Comparison of ENCODE assay signal across 29 mouse cellular contexts in the genomic region with DNA sequence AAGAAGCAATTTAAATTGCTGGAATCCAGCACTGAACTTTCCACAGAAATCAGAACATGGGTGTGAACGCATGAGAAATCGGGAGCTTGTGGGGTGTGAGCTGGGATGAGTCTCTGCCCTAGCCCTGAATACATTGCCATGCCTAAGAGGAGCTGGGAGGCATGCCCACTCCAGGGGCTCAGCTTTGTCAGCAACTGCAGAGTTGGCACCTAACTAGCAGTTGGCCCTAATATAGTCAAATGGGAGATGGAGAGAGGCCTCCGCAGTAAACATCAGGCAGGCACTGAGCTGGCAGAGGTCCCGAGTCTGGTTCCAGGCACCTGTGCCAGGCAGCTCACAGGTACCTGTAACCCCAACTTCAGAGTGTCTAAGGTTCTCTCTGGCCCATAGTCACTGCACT.
DNase-seq lines count a peak whose midpoint lies in the region; ATAC-seq lines count a peak whose summit lies in the region.
"Had no signal": no experiment of that assay in that cellular context is flagged by ENCODE, and none has a peak within 500 bp of the region (broad histone marks: within the 10 kb centered on the region; RNA-seq: fewer than 3 reads in every experiment).

No protein-coding gene starts in this region.

- no peaks in the 10 kb centered on the region for H3K9me3 ChIP-seq in forebrain, embryonic 14.5 days (replicated peaks; ENCODE audit: control insufficient read depth, low read length)
- H3K9me3 ChIP-seq in forebrain, embryonic 15.5 days, result no peaks in the 10 kb centered on the region
- no peaks in the 10 kb centered on the region for H3K9me3 ChIP-seq in hindbrain, embryonic 16.5 days (ENCODE audit: control insufficient read depth, low read length)
- no peaks in the 10 kb centered on the region for H3K9me3 ChIP-seq in hindbrain, embryonic 12.5 days (replicated peaks)
- no peaks in the 10 kb centered on the region for H3K9me3 ChIP-seq in midbrain, embryonic 16.5 days (replicated peaks; ENCODE audit: control insufficient read depth, low read length, poor library complexity, severe bottlenecking)
- H3K9me3 ChIP-seq in midbrain, embryonic 13.5 days, result no peaks in the 10 kb centered on the region
- H3K9me3 ChIP-seq: embryonic facial prominence, embryonic 10.5 days; embryonic facial prominence, embryonic 15.5 days; heart, embryonic 15.5 days; hindbrain, embryonic 15.5 days; intestine, embryonic 15.5 days; limb, embryonic 13.5 days; lung, embryonic 15.5 days; midbrain, embryonic 10.5 days had no signal

- H3K36me3 ChIP-seq in forebrain, embryonic 14.5 days (ENCODE audit: control insufficient read depth, insufficient read depth, low read length), result no peaks in the 10 kb centered on the region
- no peaks in the 10 kb centered on the region for H3K36me3 ChIP-seq in forebrain, embryonic 15.5 days
- no peaks in the 10 kb centered on the region for H3K36me3 ChIP-seq in hindbrain, embryonic 16.5 days (ENCODE audit: control insufficient read depth, insufficient read depth, low read length)
- no peaks in the 10 kb centered on the region for H3K36me3 ChIP-seq in hindbrain, embryonic 12.5 days
- no peaks in the 10 kb centered on the region for H3K36me3 ChIP-seq in midbrain, embryonic 16.5 days (ENCODE audit: control insufficient read depth, insufficient read depth, low read length)
- no peaks in the 10 kb centered on the region for H3K36me3 ChIP-seq in midbrain, embryonic 13.5 days
- H3K36me3 ChIP-seq: embryonic facial prominence, embryonic 10.5 days; embryonic facial prominence, embryonic 15.5 days; heart, embryonic 15.5 days; hindbrain, embryonic 15.5 days; intestine, embryonic 15.5 days; limb, embryonic 13.5 days; lung, embryonic 15.5 days; midbrain, embryonic 10.5 days had no signal

- H3K27me3 ChIP-seq in forebrain, embryonic 14.5 days (replicated peaks; ENCODE audit: control insufficient read depth, insufficient read depth, low read length), result no peaks in the 10 kb centered on the region
- no peaks in the 10 kb centered on the region for H3K27me3 ChIP-seq in forebrain, embryonic 15.5 days
- H3K27me3 ChIP-seq in hindbrain, embryonic 16.5 days (replicated peaks; ENCODE audit: control insufficient read depth, insufficient read depth, low read length), result peaks cover 3% of the 10 kb centered on the region; the same call in 1 of the 2 replicates
- peaks cover 9% of the 10 kb centered on the region; the same call in 1 of the 2 replicates for H3K27me3 ChIP-seq in hindbrain, embryonic 12.5 days
- no peaks in the 10 kb centered on the region for H3K27me3 ChIP-seq in midbrain, embryonic 16.5 days (ENCODE audit: control insufficient read depth, insufficient read depth, low read depth, low read length)
- H3K27me3 ChIP-seq in midbrain, embryonic 13.5 days, result peaks cover 7% of the 10 kb centered on the region; the same call in 1 of the 2 replicates
- H3K27me3 ChIP-seq: embryonic facial prominence, embryonic 15.5 days; hindbrain, embryonic 15.5 days; Patski had no signal

- peak; percentile 41 for DNase-seq in forebrain, embryonic 14.5 days (ENCODE audit: low spot score)
- no peak for DNase-seq in thymus, postnatal 4 days
- DNase-seq: adrenal gland, postnatal 10 days; cerebellum, adult 11-12 months; cerebellum, adult 9-11 months; gastrocnemius, postnatal 10 days; heart, postnatal 4 days; kidney, adult 2 months; kidney, postnatal 36 days; right cerebral cortex, postnatal 25 days; thymus, adult 18-20 months; thymus, postnatal 25 days had no signal

- WGBS in forebrain, embryonic 14.5 days, result 73% methylated on average over 4 of the region's 4 CpGs
- WGBS in forebrain, embryonic 15.5 days, result 62% methylated on average over 4 of the region's 4 CpGs
- WGBS in hindbrain, embryonic 16.5 days, result 58% methylated on average over 4 of the region's 4 CpGs
- 82% methylated on average over 4 of the region's 4 CpGs for WGBS in hindbrain, embryonic 12.5 days
- WGBS in midbrain, embryonic 16.5 days, result 69% methylated on average over 4 of the region's 4 CpGs
- 83% methylated on average over 4 of the region's 4 CpGs for WGBS in midbrain, embryonic 13.5 days

- H3K4me2 ChIP-seq in forebrain, embryonic 14.5 days (ENCODE audit: low read length), result no peak overlapping the region
- H3K4me2 ChIP-seq in forebrain, embryonic 15.5 days (replicated peaks), result no peak overlapping the region
- no peak overlapping the region for H3K4me2 ChIP-seq in hindbrain, embryonic 16.5 days (ENCODE audit: low read length)
- no peak overlapping the region for H3K4me2 ChIP-seq in hindbrain, embryonic 12.5 days (replicated peaks)
- no peak overlapping the region for H3K4me2 ChIP-seq in midbrain, embryonic 16.5 days (ENCODE audit: low read length)
- no peak overlapping the region for H3K4me2 ChIP-seq in midbrain, embryonic 13.5 days (replicated peaks)
- H3K4me2 ChIP-seq: embryonic facial prominence, embryonic 15.5 days; heart, embryonic 15.5 days; hindbrain, embryonic 15.5 days; intestine, embryonic 15.5 days; limb, embryonic 13.5 days; liver, embryonic 11.5 days; lung, embryonic 15.5 days had no signal

- no peak overlapping the region for H3K9ac ChIP-seq in forebrain, embryonic 14.5 days (ENCODE audit: low read length)
- no peak overlapping the region for H3K9ac ChIP-seq in forebrain, embryonic 15.5 days (replicated peaks)
- no peak overlapping the region for H3K9ac ChIP-seq in hindbrain, embryonic 16.5 days (ENCODE audit: low read depth, low read length)
- no peak overlapping the region for H3K9ac ChIP-seq in hindbrain, embryonic 12.5 days
- H3K9ac ChIP-seq in midbrain, embryonic 16.5 days (ENCODE audit: low read depth, low read length), result no peak overlapping the region
- H3K9ac ChIP-seq in midbrain, embryonic 13.5 days (replicated peaks), result no peak overlapping the region
- H3K9ac ChIP-seq: embryonic facial prominence, embryonic 15.5 days; heart, embryonic 15.5 days; hindbrain, embryonic 15.5 days; intestine, embryonic 15.5 days; limb, embryonic 13.5 days; lung, embryonic 15.5 days had no signal

- H3K27ac ChIP-seq in forebrain, embryonic 14.5 days (ENCODE audit: low read depth, low read length), result no peak overlapping the region
- no peak overlapping the region for H3K27ac ChIP-seq in forebrain, embryonic 15.5 days (replicated peaks)
- H3K27ac ChIP-seq in hindbrain, embryonic 16.5 days (ENCODE audit: low read depth, low read length), result no peak overlapping the region
- no peak overlapping the region for H3K27ac ChIP-seq in hindbrain, embryonic 12.5 days
- no peak overlapping the region for H3K27ac ChIP-seq in midbrain, embryonic 16.5 days (ENCODE audit: low read length)
- no peak overlapping the region for H3K27ac ChIP-seq in midbrain, embryonic 13.5 days
- H3K27ac ChIP-seq: embryonic facial prominence, embryonic 10.5 days; embryonic facial prominence, embryonic 15.5 days; heart, embryonic 15.5 days; hindbrain, embryonic 15.5 days; intestine, embryonic 15.5 days; layer of hippocampus, adult 2 months; limb, embryonic 13.5 days; lung, embryonic 15.5 days; midbrain, embryonic 10.5 days; stomach, postnatal 0 days had no signal

- no peak for ATAC-seq in forebrain, embryonic 14.5 days
- no peak for ATAC-seq in forebrain, embryonic 15.5 days (replicated peaks)
- ATAC-seq in hindbrain, embryonic 16.5 days, result 0 out of 2 replicates have a peak, but pooled peaks have one; percentile 45
- no peak for ATAC-seq in hindbrain, embryonic 12.5 days (ENCODE audit: low FRiP score)
- ATAC-seq in midbrain, embryonic 16.5 days, result peak; percentile 42; the same call in 1 of the 2 replicates
- ATAC-seq in midbrain, embryonic 13.5 days, result no peak
- ATAC-seq: intestine, embryonic 15.5 days; Patski had no signal

- H3K4me1 ChIP-seq in forebrain, embryonic 14.5 days (ENCODE audit: control insufficient read depth, insufficient read depth, low read length), result 0 out of 2 replicates have a peak, but pooled peaks cover 2% of the 10 kb centered on the region
- H3K4me1 ChIP-seq in forebrain, embryonic 15.5 days, result peaks cover 4% of the 10 kb centered on the region; the same call in 1 of the 2 replicates
- peaks cover 5% of the 10 kb centered on the region for H3K4me1 ChIP-seq in hindbrain, embryonic 16.5 days (ENCODE audit: control insufficient read depth, insufficient read depth, low read depth, low read length)
- H3K4me1 ChIP-seq in hindbrain, embryonic 12.5 days, result peaks cover 6% of the 10 kb centered on the region; the same call in 1 of the 2 replicates
- H3K4me1 ChIP-seq in midbrain, embryonic 16.5 days (ENCODE audit: control insufficient read depth, insufficient read depth, low read length), result no peaks in the 10 kb centered on the region; the same call in 1 of the 2 replicates
- peaks cover 5% of the 10 kb centered on the region; the same call in 1 of the 2 replicates for H3K4me1 ChIP-seq in midbrain, embryonic 13.5 days (replicated peaks)
- H3K4me1 ChIP-seq: heart, embryonic 15.5 days; hindbrain, embryonic 15.5 days; intestine, embryonic 15.5 days; limb, embryonic 13.5 days; lung, embryonic 15.5 days; midbrain, embryonic 10.5 days had no signal

- H3K4me3 ChIP-seq in forebrain, embryonic 14.5 days (ENCODE audit: low read depth, low read length), result no peak overlapping the region
- H3K4me3 ChIP-seq in forebrain, embryonic 15.5 days, result no peak overlapping the region
- no peak overlapping the region for H3K4me3 ChIP-seq in hindbrain, embryonic 16.5 days (ENCODE audit: low read length)
- H3K4me3 ChIP-seq in hindbrain, embryonic 12.5 days, result no peak overlapping the region
- H3K4me3 ChIP-seq in midbrain, embryonic 16.5 days (ENCODE audit: low read depth, low read length), result no peak overlapping the region
- no peak overlapping the region for H3K4me3 ChIP-seq in midbrain, embryonic 13.5 days (replicated peaks)
- H3K4me3 ChIP-seq: embryonic facial prominence, embryonic 10.5 days; embryonic facial prominence, embryonic 15.5 days; heart, embryonic 15.5 days; hindbrain, embryonic 15.5 days; intestine, embryonic 15.5 days; layer of hippocampus, adult 2 months; limb, embryonic 13.5 days; lung, embryonic 15.5 days; midbrain, embryonic 10.5 days had no signal

Comparison
In these comparisons a context has a peak if more than half of its experiments do, and no peak if none do; other contexts are left out.
1. ATAC-seq: peak in hindbrain, embryonic 16.5 days (single experiment) and midbrain, embryonic 16.5 days (single experiment); none in forebrain, embryonic 14.5 days (single experiment), forebrain, embryonic 15.5 days (single experiment), hindbrain, embryonic 12.5 days (single experiment) and midbrain, embryonic 13.5 days (single experiment).